Mouse (Mus musculus) WW6 (cell line): ENCODE data around the gene Mast4.

Experiments
- DNase-seq: peaks from one replicate; pipeline ENCODE4 v3.0.0-alpha.2; 2013; ENCODE audit warnings: low read depth, low spot score

Mast4 gene

GRCm38 (mm10) chr13:103198210-103198940, 135.9 kb downstream of the Mast4 start:
- DNase-seq: no peak

- no peak for DNase-seq
These were observed 138.0 kb downstream of the Mast4 start for GRCm38 (mm10) chr13:103196307-103196706.

- DNase-seq: no peak
These were observed 138.4 kb downstream of the Mast4 start for GRCm38 (mm10) chr13:103195847-103196246.

GRCm38 (mm10) chr13:103183566-103183965, 150.7 kb downstream of the Mast4 start:
- DNase-seq: no peak

- no peak for DNase-seq
These were observed 152.5 kb downstream of the Mast4 start for GRCm38 (mm10) chr13:103181836-103182235.

GRCm38 (mm10) chr13:103176871-103177270, 157.4 kb downstream of the Mast4 start:
- DNase-seq: no peak

- no peak for DNase-seq
These were observed 159.9 kb downstream of the Mast4 start for GRCm38 (mm10) chr13:103174431-103174830.

- no peak for DNase-seq
These were observed 160.6 kb downstream of the Mast4 start for GRCm38 (mm10) chr13:103173545-103174182.

- DNase-seq: no peak
These were observed 182.4 kb downstream of the Mast4 start for GRCm38 (mm10) chr13:103151944-103152343.

GRCm38 (mm10) chr13:103151171-103151570, 183.1 kb downstream of the Mast4 start:
- DNase-seq: no peak

GRCm38 (mm10) chr13:103150671-103151070, 183.6 kb downstream of the Mast4 start:
- DNase-seq: no peak

- no peak for DNase-seq
These were observed 184.9 kb downstream of the Mast4 start for GRCm38 (mm10) chr13:103149415-103149814.

GRCm38 (mm10) chr13:103144343-103144742, 190.0 kb downstream of the Mast4 start:
- DNase-seq: no peak

- no peak for DNase-seq
These were observed 193.0 kb downstream of the Mast4 start for GRCm38 (mm10) chr13:103141304-103141703.

- DNase-seq: no peak
These were observed 194.2 kb downstream of the Mast4 start for GRCm38 (mm10) chr13:103140051-103140450.

- no peak for DNase-seq
These were observed 196.0 kb downstream of the Mast4 start for GRCm38 (mm10) chr13:103138298-103138697.

- DNase-seq: no peak
These were observed 198.9 kb downstream of the Mast4 start for GRCm38 (mm10) chr13:103135224-103135883.

GRCm38 (mm10) chr13:103131781-103132180, 202.5 kb downstream of the Mast4 start:
- DNase-seq: no peak

GRCm38 (mm10) chr13:103129130-103129797, 205.0 kb downstream of the Mast4 start:
- no peak for DNase-seq

GRCm38 (mm10) chr13:103128729-103129128, 205.6 kb downstream of the Mast4 start:
- DNase-seq: no peak

GRCm38 (mm10) chr13:103127594-103127993, 206.7 kb downstream of the Mast4 start:
- no peak for DNase-seq

GRCm38 (mm10) chr13:103123716-103124115, 210.6 kb downstream of the Mast4 start:
- no peak for DNase-seq
